Mouse (Mus musculus) gastrocnemius, adult 2 months (tissue): ENCODE results near the gene Zswim4. TPM values are rescaled to one million over a fixed set of nuclear protein-coding genes. Genes with fewer than 3 reads are reported as not detected.
A peak's percentile ranks its signal among the peaks of the same experiment; 100 is the strongest.

Experiments used
- DNase-seq: peaks from one replicate; pipeline ENCODE4 v3.0.0; 2022
- H3K27ac ChIP-seq: fragments of 200-600 bp; 2 replicates; pipeline ENCODE4 v1.8.1; 2022; ENCODE audit warnings: mild to moderate bottlenecking
- H3K4me3 ChIP-seq: fragments of 200-600 bp; 2 replicates; pipeline ENCODE4 v1.8.1; 2022; ENCODE audit warnings: mild to moderate bottlenecking, moderate library complexity
- CTCF ChIP-seq: fragments of 200-600 bp; IDR thresholded peaks from 2 replicates; pipeline ENCODE4 v1.8.1; 2022; ENCODE audit warnings: antibody characterized with exemption, mild to moderate bottlenecking, moderate library complexity
- intact Hi-C: fragments of 180-260 bp; cut with DNase I; formaldehyde crosslinking; loops from one replicate; pipeline ENCODE4 v1.15.1; 2025
- microRNA-seq: library from miRNA; unstranded; fragments of <30 nt; microRNA quantifications from one replicate; pipeline ENCODE4 v1.2.0, GENCODE M21; 2021
- total RNA-seq, 2 experiments: library from RNA; stranded (reverse); gene quantifications; 2 replicates each; pipeline ENCODE4 v1.2.3; 2021

The Zswim4 gene
- total RNA-seq, 2 experiments from 2014 or later = 5.2 to 8.6 TPM

DNA sequence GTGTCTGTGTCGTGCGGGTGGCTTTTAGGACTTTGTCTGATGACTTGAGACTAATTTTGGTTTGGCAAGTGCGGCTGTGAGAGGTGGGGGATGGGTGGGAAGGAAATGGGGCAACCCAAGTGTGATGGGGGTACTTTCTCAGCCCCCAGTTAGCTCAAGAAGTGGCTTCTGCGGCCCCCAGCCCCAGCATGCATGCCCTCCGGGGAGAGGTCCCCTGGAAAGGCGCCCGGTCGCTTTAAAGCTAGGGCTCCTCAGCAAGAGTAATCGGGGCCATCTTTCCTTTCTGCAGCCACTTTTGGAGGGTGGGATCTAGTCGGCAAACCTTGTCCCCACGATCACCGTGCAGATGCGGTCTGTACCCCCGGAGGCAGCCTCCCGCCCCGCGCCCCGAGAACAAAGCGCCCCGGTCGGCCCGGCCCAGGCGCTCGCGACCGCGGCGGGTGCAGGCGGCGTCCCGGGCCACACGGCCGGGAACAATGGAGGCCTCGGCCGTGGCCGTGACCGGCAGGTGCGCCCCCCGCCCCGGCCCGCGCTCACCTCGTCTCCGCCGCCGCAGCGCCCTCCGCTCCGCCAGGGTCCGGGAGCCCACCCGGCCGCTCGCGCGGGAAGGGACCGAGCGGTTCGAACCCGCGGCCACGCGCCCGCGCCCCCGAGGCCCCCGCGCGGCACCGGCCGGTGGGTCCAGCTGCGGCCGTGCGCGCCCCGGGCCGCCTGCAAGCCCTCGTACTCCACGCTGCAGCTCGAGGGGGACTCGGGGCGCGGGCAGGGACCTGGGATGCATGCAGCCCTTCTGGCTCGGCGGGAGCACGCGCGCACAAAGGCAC, 53.4 kb downstream of the Zswim4 start:
- peak; percentile 48 for DNase-seq
- no peak for TF ChIP-seq CTCF
- Histone ChIP-seq H3K27ac (peak overlapping the region; percentile 57), H3K4me3 (peak overlapping the region; percentile 78)
- intact Hi-C loops = no loop called here

- Histone ChIP-seq H3K27ac (no peak overlapping the region), H3K4me3 (peak overlapping the region; percentile 78)
- intact Hi-C loops = no loop called here
- no peak for TF ChIP-seq CTCF
- no peak for DNase-seq
Observed at GRCm38 (mm10) chr8:84182833-84183232, 54.0 kb downstream of the Zswim4 start.

GRCm38 (mm10) chr8:84180530-84181190, 56.2 kb downstream of the Zswim4 start:
- intact Hi-C loops = no loop called here
- Histone ChIP-seq H3K4me3 (peak overlapping the region; percentile 5), H3K27ac (no peak overlapping the region)
- DNase-seq = peak; percentile 45
- no peak for TF ChIP-seq CTCF

- intact Hi-C loops = no loop called here
- no peak for TF ChIP-seq CTCF
- Histone ChIP-seq H3K27ac (no peak overlapping the region), H3K4me3 (no peak overlapping the region; the same call in 1 of the 2 replicates)
- no peak for DNase-seq
Observed at GRCm38 (mm10) chr8:84179946-84180345, 56.9 kb downstream of the Zswim4 start.

DNA sequence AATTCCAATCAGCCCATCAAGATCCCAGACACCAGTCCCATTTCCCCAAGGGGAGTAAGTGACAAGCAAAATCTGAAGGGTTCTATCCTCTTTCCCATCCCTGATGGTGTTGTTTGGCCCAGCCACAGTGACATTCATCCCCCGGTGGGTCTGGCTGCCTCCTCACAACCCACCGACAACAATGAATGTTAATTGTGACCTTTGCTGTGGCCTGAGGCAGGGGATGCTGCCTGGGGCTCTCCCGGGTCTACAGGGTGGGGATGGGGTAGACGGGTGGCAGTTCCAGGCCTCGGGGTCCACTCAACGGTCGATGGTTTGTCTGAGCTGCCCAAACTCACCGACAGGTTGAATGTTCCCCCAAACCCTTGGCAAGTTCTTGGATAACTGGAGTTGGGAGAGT, 58.3 kb downstream of the Zswim4 start:
- intact Hi-C loops = no loop called here
- H3K4me3 ChIP-seq = no peak overlapping the region
- DNase-seq = no peak
- H3K27ac ChIP-seq = no peak overlapping the region
- TF ChIP-seq CTCF = no peak

- H3K27ac ChIP-seq = no peak overlapping the region
- DNase-seq = no peak
- no peak for TF ChIP-seq CTCF
- H3K4me3 ChIP-seq = no peak overlapping the region
- intact Hi-C loops = no loop called here
Observed at GRCm38 (mm10) chr8:84177405-84177804, 59.5 kb downstream of the Zswim4 start.

- intact Hi-C loops = no loop called here
- no peak overlapping the region for H3K4me3 ChIP-seq
- no peak for DNase-seq
- no peak for TF ChIP-seq CTCF
- no peak overlapping the region for H3K27ac ChIP-seq
Observed at GRCm38 (mm10) chr8:84176560-84176959, 60.3 kb downstream of the Zswim4 start.

DNA sequence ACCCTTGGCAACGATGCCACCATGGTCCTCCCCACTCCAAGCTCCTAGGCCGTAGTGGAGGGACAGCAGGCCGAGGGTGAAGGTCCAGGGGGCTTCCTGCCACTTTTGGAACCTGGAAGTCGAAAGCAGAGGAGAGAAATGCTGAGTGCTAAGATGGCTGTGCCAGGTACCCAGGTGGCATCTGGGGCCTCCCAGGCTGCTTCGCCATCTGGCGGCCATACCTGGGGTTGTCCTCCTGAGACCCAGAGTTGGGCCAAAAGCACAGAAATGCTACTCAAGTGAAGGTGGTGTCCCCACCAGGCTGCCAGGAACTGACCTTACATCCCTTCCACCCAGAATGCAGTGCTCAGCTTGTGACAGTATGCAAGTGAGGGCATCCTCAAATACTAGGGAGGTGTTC, 63.0 kb downstream of the Zswim4 start:
- intact Hi-C loops = no loop called here
- no peak for DNase-seq
- peak; percentile 13; the same call in 1 of the 2 replicates for TF ChIP-seq CTCF
- Histone ChIP-seq H3K27ac (no peak overlapping the region), H3K4me3 (no peak overlapping the region)

DNA sequence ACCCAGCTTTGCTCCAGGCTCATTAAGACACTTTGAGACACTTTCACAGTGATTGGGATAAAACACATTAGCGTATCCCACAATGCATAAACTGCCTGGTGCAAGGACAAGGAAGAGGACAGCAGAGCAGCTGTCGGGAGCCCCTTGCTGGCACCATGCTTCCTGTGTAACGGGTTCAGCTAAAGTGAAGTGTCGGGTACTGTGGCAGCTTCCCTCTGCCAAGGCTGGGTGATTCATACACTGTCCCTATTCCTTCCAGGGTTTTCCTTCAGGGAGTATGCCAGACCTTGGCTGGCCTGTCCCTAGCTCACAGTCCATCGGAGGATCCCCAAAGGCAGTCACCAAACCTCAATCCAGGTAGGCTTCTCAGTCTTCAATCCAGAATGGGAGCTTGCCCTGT, 66.8 kb downstream of the Zswim4 start:
- intact Hi-C loops = no loop called here
- no peak for TF ChIP-seq CTCF

DNA sequence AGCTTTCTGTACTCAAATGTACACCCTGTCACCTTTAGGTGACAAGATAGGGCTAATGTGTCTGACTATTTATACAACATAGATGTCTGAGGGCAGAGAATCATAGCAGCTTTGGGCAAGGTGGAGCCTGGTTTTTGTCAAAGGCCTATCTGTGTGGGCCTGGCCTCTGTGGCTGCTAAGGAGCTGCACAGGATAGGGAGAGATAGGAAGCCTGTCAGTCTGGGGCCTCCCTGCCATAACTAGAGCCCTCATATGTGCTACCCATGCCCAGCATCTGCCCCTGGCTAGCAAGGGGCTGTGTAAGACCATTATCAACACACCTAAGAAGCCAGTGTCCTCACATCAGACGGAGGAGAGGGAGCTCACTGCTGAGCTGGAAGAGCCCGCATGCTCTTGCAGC, 69.2 kb downstream of the Zswim4 start:
- no peak for DNase-seq
- H3K4me3 ChIP-seq = no peak overlapping the region
- no peak overlapping the region for H3K27ac ChIP-seq
- intact Hi-C loops = no loop called here
- no peak for TF ChIP-seq CTCF

More for the DNA sequence above, 66.8 kb downstream of the Zswim4 start:
- no peak overlapping the region for H3K4me3 ChIP-seq
- no peak overlapping the region for H3K27ac ChIP-seq
- DNase-seq = no peak

Small RNAs within 50 kb of the gene (microRNA-seq; reads per million reads assigned to microRNA genes)
- gene Mir181c (842 reads per million, percentile 75 among the genes with 10 or more reads in this experiment), gene Mir181d (482 reads per million, percentile 67 among the genes with 10 or more reads in this experiment), gene Mir23a (62,548 reads per million, percentile 99 among the genes with 10 or more reads in this experiment), gene Mir24-2 (not detected), gene Mir27a (3,536 reads per million, percentile 87 among the genes with 10 or more reads in this experiment), gene Mir3074-2 (not detected)

Other genes with a start within 250 kb of the Zswim4 start
- 10 to 100 TPM; 15.1 to 19.8 TPM for gene Samd1, start 239.4 kb downstream of the Zswim4 start, total RNA-seq
- gene 1700067K01Rik, start 235.6 kb downstream of the Zswim4 start, total RNA-seq = under 1 TPM in 1 of 2 experiments, not detected in 1; 0.48 TPM
- gene 2210011C24Rik, start 224.9 kb downstream of the Zswim4 start, total RNA-seq = 1 to 10 TPM; 1.5 to 2.1 TPM
- under 1 TPM in 1 of 2 experiments, not detected in 1; 0.31 TPM for gene Palm3, start 215.6 kb downstream of the Zswim4 start, total RNA-seq
- under 1 TPM; 0.36 to 0.61 TPM for gene Il27ra, start 194.5 kb downstream of the Zswim4 start, total RNA-seq
- gene Rln3, start 192.1 kb downstream of the Zswim4 start, total RNA-seq = not detected
- 1 to 10 TPM in 1 of 2 experiments, under 1 TPM in 1; 0.84 to 1.2 TPM for gene Gm10643, start 171.9 kb downstream of the Zswim4 start, total RNA-seq
- 1 to 10 TPM; 4.4 to 4.7 TPM for gene Rfx1, start 170.2 kb downstream of the Zswim4 start, total RNA-seq
- 1 to 10 TPM; 4.8 to 5.4 TPM for gene Dcaf15, start 132.3 kb downstream of the Zswim4 start, total RNA-seq
- not detected for gene Podnl1, start 111.1 kb downstream of the Zswim4 start, total RNA-seq
- 10 to 100 TPM; 16.8 to 18.6 TPM for gene Cc2d1a, start 89.1 kb downstream of the Zswim4 start, total RNA-seq
- gene 4930432K21Rik, start 89.0 kb downstream of the Zswim4 start, total RNA-seq = under 1 TPM; 0.28 to 0.50 TPM
- not detected for gene Nanos3, start 51.8 kb downstream of the Zswim4 start, total RNA-seq
- 100 to 1,000 TPM; 187 to 222 TPM for gene D8Ertd738e, start 12.7 kb upstream of the Zswim4 start, total RNA-seq
- gene Mri1, start 20.3 kb upstream of the Zswim4 start, total RNA-seq = 10 to 100 TPM; 14.0 to 15.9 TPM
- 1 to 10 TPM; 7.7 to 9.1 TPM for gene Ccdc130, start 33.3 kb upstream of the Zswim4 start, total RNA-seq
- 1 to 10 TPM; 4.7 to 6.1 TPM for gene Cacna1a, start 151.4 kb upstream of the Zswim4 start, total RNA-seq